Mouse (Mus musculus) heart, embryonic 12.5 days (tissue): ENCODE measurements around the gene Klf9. TPM values are rescaled to one million over a fixed set of nuclear protein-coding genes. Genes with fewer than 3 reads are reported as not detected.

Experiments
- ATAC-seq: fragments of 200-750 bp; cut with Nextera tagmentation; 2 replicates; pipeline ENCODE4 v1.8.0; 2017; ENCODE audit warnings: moderate TSS enrichment, moderate library complexity; ENCODE audit not compliant: insufficient number of reproducible peaks, low FRiP score
- H3K27ac ChIP-seq: fragments of 300-500 bp; sonication (generic); 2 replicates; pipeline ENCODE4 v1.5.1; 2016; ENCODE audit warnings: mild to moderate bottlenecking, moderate library complexity; ENCODE audit not compliant: poor library complexity, severe bottlenecking
- H3K27me3 ChIP-seq: fragments of 300-500 bp; sonication (generic); replicated peaks from 2 replicates; pipeline ENCODE4 v1.6.1; 2016; ENCODE audit warnings: mild to moderate bottlenecking, moderate library complexity
- H3K36me3 ChIP-seq: fragments of 300-500 bp; sonication (generic); 2 replicates; pipeline ENCODE4 v1.6.1; 2016; ENCODE audit warnings: mild to moderate bottlenecking, moderate library complexity
- H3K4me1 ChIP-seq: fragments of 300-500 bp; sonication (generic); replicated peaks from 2 replicates; pipeline ENCODE4 v1.6.1; 2016; ENCODE audit warnings: mild to moderate bottlenecking
- H3K4me2 ChIP-seq: fragments of 300-500 bp; sonication (generic); 2 replicates; pipeline ENCODE4 v1.6.1; 2016; ENCODE audit warnings: mild to moderate bottlenecking, moderate library complexity
- H3K4me3 ChIP-seq: fragments of 300-500 bp; sonication (generic); 2 replicates; pipeline ENCODE4 v1.5.1; 2016; ENCODE audit warnings: mild to moderate bottlenecking
- H3K9ac ChIP-seq: fragments of 300-500 bp; sonication (generic); 2 replicates; pipeline ENCODE4 v1.6.1; 2016; ENCODE audit warnings: mild to moderate bottlenecking, moderate library complexity
- H3K9me3 ChIP-seq: fragments of 300-500 bp; sonication (generic); replicated peaks from 2 replicates; pipeline ENCODE4 v1.6.1; 2016; ENCODE audit warnings: mild to moderate bottlenecking, moderate library complexity
- WGBS: fragments of 180-500 bp; shearing (Covaris S2); methylation state at CpG from one replicate; pipeline ENCODE4 v1.1.7; 2016; 5-methylcytosine and 5-hydroxymethylcytosine counted together
- microRNA counts: library from miRNA; unstranded; fragments of <30 nt; microRNA quantifications from one replicate; lab custom pipeline; 2017
- microRNA-seq: library from miRNA; unstranded; fragments of <30 nt; microRNA quantifications from one replicate; pipeline ENCODE4, GENCODE M21; 2017
- polyA plus RNA-seq: library from polyadenylated mRNA; unstranded; fragments of >200 nt; fragmentation: Nextera tagmentation; extraction: Ambion mirVana; gene quantifications from 2 replicates; pipeline ENCODE4 v1.2.1, GENCODE M21; 2016

Gene Klf9
- polyA plus RNA-seq, 1 experiment from 2014 or later = 2.1 TPM

GRCm38 (mm10) chr19:23189744-23190143 is 48.7 kb downstream of the Klf9 start:
- Histone ChIP-seq H3K27me3 (no peaks in the 10 kb centered on the region), H3K27ac (no peak overlapping the region), H3K9ac (no peak overlapping the region), H3K4me1 (no peaks in the 10 kb centered on the region), H3K9me3 (no peaks in the 10 kb centered on the region), H3K4me2 (no peak overlapping the region), H3K4me3 (no peak overlapping the region), H3K36me3 (peaks cover 16% of the 10 kb centered on the region)
- no peak for ATAC-seq
- WGBS = 61% methylated on average over 1 of the region's 1 CpGs

GRCm38 (mm10) chr19:23191486-23191885 is 50.5 kb downstream of the Klf9 start:
- Histone ChIP-seq H3K9ac (no peak overlapping the region), H3K27me3 (no peaks in the 10 kb centered on the region), H3K27ac (no peak overlapping the region), H3K36me3 (peaks cover 11% of the 10 kb centered on the region), H3K4me1 (no peaks in the 10 kb centered on the region), H3K9me3 (no peaks in the 10 kb centered on the region), H3K4me3 (no peak overlapping the region), H3K4me2 (no peak overlapping the region)
- 95% methylated on average over 6 of the region's 6 CpGs for WGBS
- no peak for ATAC-seq

GRCm38 (mm10) chr19:23193076-23193475 is 52.0 kb downstream of the Klf9 start:
- Histone ChIP-seq H3K9ac (no peak overlapping the region), H3K4me1 (no peaks in the 10 kb centered on the region), H3K4me2 (no peak overlapping the region), H3K4me3 (no peak overlapping the region), H3K36me3 (peaks cover 16% of the 10 kb centered on the region), H3K9me3 (no peaks in the 10 kb centered on the region), H3K27ac (no peak overlapping the region), H3K27me3 (no peaks in the 10 kb centered on the region)
- WGBS = 77% methylated on average over 3 of the region's 3 CpGs
- ATAC-seq = no peak

- no peak for ATAC-seq
- Histone ChIP-seq H3K9me3 (peaks cover 9% of the 10 kb centered on the region), H3K4me1 (no peaks in the 10 kb centered on the region), H3K27ac (no peak overlapping the region), H3K4me2 (no peak overlapping the region), H3K36me3 (peaks cover 58% of the 10 kb centered on the region), H3K27me3 (no peaks in the 10 kb centered on the region), H3K4me3 (no peak overlapping the region), H3K9ac (no peak overlapping the region)
- WGBS = 92% methylated on average over 5 of the region's 5 CpGs
Observed at GRCm38 (mm10) chr19:23202106-23202505, 61.1 kb downstream of the Klf9 start.

GRCm38 (mm10) chr19:23203505-23204053 is 62.6 kb downstream of the Klf9 start:
- peaks cover 54% of the 10 kb centered on the region for H3K36me3 ChIP-seq
- H3K4me2 ChIP-seq = no peak overlapping the region
- no peak overlapping the region for H3K4me3 ChIP-seq
- H3K4me1 ChIP-seq = no peaks in the 10 kb centered on the region
- H3K27me3 ChIP-seq = no peaks in the 10 kb centered on the region
- 59% methylated on average over 3 of the region's 3 CpGs for WGBS
- ATAC-seq = no peak
- peaks cover 9% of the 10 kb centered on the region for H3K9me3 ChIP-seq
- no peak overlapping the region for H3K9ac ChIP-seq
- H3K27ac ChIP-seq = no peak overlapping the region

GRCm38 (mm10) chr19:23211325-23211724 is 70.3 kb downstream of the Klf9 start:
- Histone ChIP-seq H3K27me3 (no peaks in the 10 kb centered on the region), H3K9me3 (no peaks in the 10 kb centered on the region), H3K9ac (no peak overlapping the region), H3K4me3 (no peak overlapping the region), H3K4me1 (no peaks in the 10 kb centered on the region), H3K4me2 (no peak overlapping the region), H3K36me3 (peaks cover 47% of the 10 kb centered on the region), H3K27ac (no peak overlapping the region)
- WGBS = 88% methylated on average over 6 of the region's 6 CpGs
- no peak for ATAC-seq

GRCm38 (mm10) chr19:23214326-23214725 is 73.3 kb downstream of the Klf9 start:
- no peaks in the 10 kb centered on the region for H3K9me3 ChIP-seq
- ATAC-seq = no peak
- no peaks in the 10 kb centered on the region for H3K4me1 ChIP-seq
- H3K27ac ChIP-seq = no peak overlapping the region
- no peak overlapping the region for H3K4me3 ChIP-seq
- no peak overlapping the region for H3K9ac ChIP-seq
- H3K4me2 ChIP-seq = no peak overlapping the region
- 95% methylated on average over 8 of the region's 8 CpGs for WGBS
- H3K27me3 ChIP-seq = no peaks in the 10 kb centered on the region
- peaks cover 49% of the 10 kb centered on the region for H3K36me3 ChIP-seq

MicroRNAs encoded within 50 kb of the gene (microRNA counts, 519-probe panel; counts per million panel counts)
- not detected for microRNA mmu-miR-1192 (lab: Ali Mortazavi, UCI)

Small RNAs within 50 kb of the gene (microRNA-seq; reads per million reads assigned to microRNA genes)
- gene Mir1192 = not detected

Other genes starting within 250 kb of the Klf9 start
- gene Smc5, start 132.7 kb downstream of the Klf9 start, polyA plus RNA-seq = 35.1 and 38.6 TPM in 2 replicates